In genomic region chr3:98859576-98859975, GRCm38 (mm10) we compare ENCODE assay signal across 31 mouse cellular contexts. TPM values are rescaled to one million over a fixed set of nuclear protein-coding genes. Genes with fewer than 3 reads are reported as not detected.
DNase-seq lines count a peak whose midpoint lies in the region; ATAC-seq and TF ChIP-seq lines count a peak whose summit lies in the region.
"Had no signal": no experiment of that assay in that cellular context is flagged by ENCODE, and none has a peak within 500 bp of the region (broad histone marks: within the 10 kb centered on the region; RNA-seq: fewer than 3 reads in every experiment).

Gene Hsd3b1, minus strand, starts transcription at chr3:98859794.

- H3K4me3 ChIP-seq in kidney, embryonic 16.5 days (ENCODE audit: low read length): no peak within 1 kb of the TSS
- no peak within 1 kb of the TSS for H3K4me3 ChIP-seq in intestine, postnatal 0 days (ENCODE audit: low read depth, low read length)
- peak within 1 kb of the TSS; percentile 37 for H3K4me3 ChIP-seq in liver, embryonic 16.5 days (ENCODE audit: low read depth, low read length)
- H3K4me3 ChIP-seq: embryonic facial prominence, embryonic 10.5 days; heart, adult 2 months; hindbrain, embryonic 13.5 days; left cerebral cortex, adult 2 months; midbrain, embryonic 15.5 days; neural tube, embryonic 12.5 days had no signal

- H3K36me3 ChIP-seq in kidney, embryonic 16.5 days (ENCODE audit: insufficient read depth, low read length): no peaks in the 10 kb centered on the region
- H3K36me3 ChIP-seq in intestine, postnatal 0 days (ENCODE audit: control insufficient read depth, insufficient read depth): no peaks in the 10 kb centered on the region
- no peaks in the 10 kb centered on the region for H3K36me3 ChIP-seq in liver, embryonic 16.5 days (ENCODE audit: control insufficient read depth, insufficient read depth)
- H3K36me3 ChIP-seq: embryonic facial prominence, embryonic 10.5 days; hindbrain, embryonic 13.5 days; midbrain, embryonic 15.5 days; neural tube, embryonic 12.5 days had no signal

- ATAC-seq in kidney, embryonic 16.5 days (ENCODE audit: low FRiP score, low TSS enrichment): no peak
- 0 out of 2 replicates have a peak, but pooled peaks have one; percentile 22 for ATAC-seq in intestine, postnatal 0 days
- ATAC-seq in liver, embryonic 16.5 days (ENCODE audit: low read depth): no peak
- ATAC-seq: CD4-positive, CD25-positive, alpha-beta regulatory T cell, adult 4 months; forebrain, postnatal 0 days; midbrain, embryonic 15.5 days had no signal

- 87% methylated on average over 3 of the region's 3 CpGs for WGBS in kidney, embryonic 16.5 days
- 51% methylated on average over 3 of the region's 3 CpGs for WGBS in intestine, postnatal 0 days
- 58% methylated on average over 3 of the region's 3 CpGs for WGBS in liver, embryonic 16.5 days (ENCODE audit: insufficient replicate concordance)

- no peak within 1 kb of the TSS for H3K9ac ChIP-seq in kidney, embryonic 16.5 days (replicated peaks; ENCODE audit: low read length)
- H3K9ac ChIP-seq in intestine, postnatal 0 days (ENCODE audit: low read depth, low read length): no peak within 1 kb of the TSS
- peak within 1 kb of the TSS; percentile 17; the same call in 1 of the 2 replicates for H3K9ac ChIP-seq in liver, embryonic 16.5 days (ENCODE audit: low read depth, low read length)
- H3K9ac ChIP-seq: forebrain, postnatal 0 days; hindbrain, embryonic 13.5 days; midbrain, embryonic 15.5 days; neural tube, embryonic 12.5 days had no signal

- H3K9me3 ChIP-seq in kidney, embryonic 16.5 days (ENCODE audit: low read length): no peaks in the 10 kb centered on the region
- H3K9me3 ChIP-seq in intestine, postnatal 0 days (ENCODE audit: control insufficient read depth): no peaks in the 10 kb centered on the region
- no peaks in the 10 kb centered on the region for H3K9me3 ChIP-seq in liver, embryonic 16.5 days (replicated peaks; ENCODE audit: control insufficient read depth, low read length)
- H3K9me3 ChIP-seq: embryonic facial prominence, embryonic 10.5 days; hindbrain, embryonic 13.5 days; midbrain, embryonic 15.5 days; neural tube, embryonic 12.5 days had no signal

- H3K27ac ChIP-seq in kidney, embryonic 16.5 days (ENCODE audit: low read length): no peak within 1 kb of the TSS
- H3K27ac ChIP-seq in intestine, postnatal 0 days (ENCODE audit: low read depth, low read length): no peak within 1 kb of the TSS
- peak within 1 kb of the TSS; percentile 51; the same call in 1 of the 2 replicates for H3K27ac ChIP-seq in liver, embryonic 16.5 days (ENCODE audit: low read length)
- H3K27ac ChIP-seq: embryonic facial prominence, embryonic 10.5 days; heart, adult 2 months; hindbrain, embryonic 13.5 days; left cerebral cortex, adult 2 months; midbrain, embryonic 15.5 days; neural tube, embryonic 12.5 days had no signal

- TF ChIP-seq CTCF in intestine, postnatal 0 days (IDR thresholded peaks at IDR 0.05; ENCODE audit: low read depth): no peak

- H3K4me2 ChIP-seq in kidney, embryonic 16.5 days (replicated peaks; ENCODE audit: low read depth, low read length): no peak within 1 kb of the TSS
- H3K4me2 ChIP-seq in intestine, postnatal 0 days (replicated peaks; ENCODE audit: low read depth): no peak within 1 kb of the TSS
- peak within 1 kb of the TSS; percentile 19 for H3K4me2 ChIP-seq in liver, embryonic 16.5 days (ENCODE audit: low read depth, low read length)
- H3K4me2 ChIP-seq: hindbrain, embryonic 13.5 days; midbrain, embryonic 15.5 days; neural tube, embryonic 12.5 days had no signal

- DNase-seq in kidney, adult 18-20 months: no peak
- DNase-seq in adrenal gland, postnatal 14 days: no peak
- no peak for DNase-seq in layer of hippocampus, postnatal 36 days
- no peak for DNase-seq in ovary, postnatal 10 days (ENCODE audit: low spot score)
- DNase-seq in gastrocnemius, postnatal 25 days: no peak
- DNase-seq: cerebellum, adult 11 months; cerebellum, adult 9-11 months; forebrain, postnatal 0 days; gastrocnemius, postnatal 14 days; heart, adult 2 months; kidney, postnatal 4 days; lung, postnatal 4 days; retina, postnatal 1 day; right cerebral cortex, postnatal 4 days; thymus, postnatal 36 days had no signal

- H3K4me1 ChIP-seq in kidney, embryonic 16.5 days (ENCODE audit: insufficient read depth, low read length): no peaks in the 10 kb centered on the region
- H3K4me1 ChIP-seq in intestine, postnatal 0 days (replicated peaks; ENCODE audit: control insufficient read depth, insufficient read depth, low read length): 0 out of 2 replicates have a peak, but pooled peaks cover 7% of the 10 kb centered on the region
- H3K4me1 ChIP-seq in liver, embryonic 16.5 days (ENCODE audit: control insufficient read depth, low read depth, low read length): peaks cover 6% of the 10 kb centered on the region
- H3K4me1 ChIP-seq: embryonic facial prominence, embryonic 10.5 days; hindbrain, embryonic 13.5 days; midbrain, embryonic 15.5 days; neural tube, embryonic 12.5 days had no signal

- H3K27me3 ChIP-seq in kidney, embryonic 16.5 days (ENCODE audit: insufficient read depth, low read length): no peaks in the 10 kb centered on the region
- no peaks in the 10 kb centered on the region for H3K27me3 ChIP-seq in intestine, postnatal 0 days (replicated peaks; ENCODE audit: control insufficient read depth, insufficient read depth, low read length)
- no peaks in the 10 kb centered on the region for H3K27me3 ChIP-seq in liver, embryonic 16.5 days (ENCODE audit: control insufficient read depth, insufficient read depth, low read depth, low read length)
- H3K27me3 ChIP-seq: hindbrain, embryonic 13.5 days; midbrain, embryonic 15.5 days; neural tube, embryonic 12.5 days had no signal

RNA-seq across cellular contexts. Expression of gene Hsd3b1, which starts in this region (rescaled TPM):
- polyA plus RNA-seq in kidney, embryonic 16.5 days (2015; fragmentation: Nextera tagmentation; extraction: Ambion mirVana): 22.8 and 43.8 TPM in 2 replicates
- 6,308 and 6,460 TPM in 2 replicates for total RNA-seq in adrenal gland, postnatal 14 days (2021)
- polyA plus RNA-seq in intestine, postnatal 0 days (2015; fragmentation: Nextera tagmentation; extraction: Ambion mirVana): 0.31 and 0.42 TPM in 2 replicates
- polyA plus RNA-seq in liver, embryonic 16.5 days (2015; fragmentation: Nextera tagmentation; extraction: Ambion mirVana): 32.1 and 38.9 TPM in 2 replicates
- total RNA-seq in layer of hippocampus, postnatal 36 days (2021): not detected
- not detected for total RNA-seq in gastrocnemius, postnatal 25 days (2021)
- total RNA-seq: forebrain, postnatal 0 days; gastrocnemius, postnatal 14 days; heart, adult 2 months; heart, postnatal 25 days; left cerebral cortex, adult 2 months; left cerebral cortex, postnatal 36 days; megakaryocyte-erythroid progenitor cell, adult 5-6 weeks had no signal
- polyA plus RNA-seq: CD4-positive, CD25-positive, alpha-beta regulatory T cell, adult 4 months; cortical plate, adult 2 months; forebrain, postnatal 0 days; heart, embryonic 14.5 days; kidney, embryonic 14.5 days; lung, embryonic 16.5 days; midbrain, embryonic 15.5 days had no signal

Comparison
In these comparisons a context has a peak if more than half of its experiments do, and no peak if none do; other contexts are left out.
1. RNA of gene Hsd3b1 (total RNA-seq): 6,308 to 6,460 TPM in adrenal gland, postnatal 14 days; not detected in gastrocnemius, postnatal 25 days and not detected in layer of hippocampus, postnatal 36 days; every median in the first group is over 1,000 times any median in the second.
2. RNA of gene Hsd3b1 (polyA plus RNA-seq): 22.8 to 43.8 TPM in kidney, embryonic 16.5 days and 32.1 to 38.9 TPM in liver, embryonic 16.5 days; 0.31 to 0.42 TPM in intestine, postnatal 0 days; every median in the first group is over 10 times any median in the second.
3. Peak in ATAC-seq in intestine, postnatal 0 days; RNA of the gene not detected or under 1 TPM.